Mouse (Mus musculus) right cerebral cortex, adult 2 months (tissue): ENCODE data around the gene Sh3gl2.

Experiments used
- DNase-seq, 2 experiments: peaks; one replicate each; pipeline ENCODE4 v3.0.0; 2021 to 2022; ENCODE audit warnings: low spot score in 2 of 2

Sh3gl2 gene

DNA sequence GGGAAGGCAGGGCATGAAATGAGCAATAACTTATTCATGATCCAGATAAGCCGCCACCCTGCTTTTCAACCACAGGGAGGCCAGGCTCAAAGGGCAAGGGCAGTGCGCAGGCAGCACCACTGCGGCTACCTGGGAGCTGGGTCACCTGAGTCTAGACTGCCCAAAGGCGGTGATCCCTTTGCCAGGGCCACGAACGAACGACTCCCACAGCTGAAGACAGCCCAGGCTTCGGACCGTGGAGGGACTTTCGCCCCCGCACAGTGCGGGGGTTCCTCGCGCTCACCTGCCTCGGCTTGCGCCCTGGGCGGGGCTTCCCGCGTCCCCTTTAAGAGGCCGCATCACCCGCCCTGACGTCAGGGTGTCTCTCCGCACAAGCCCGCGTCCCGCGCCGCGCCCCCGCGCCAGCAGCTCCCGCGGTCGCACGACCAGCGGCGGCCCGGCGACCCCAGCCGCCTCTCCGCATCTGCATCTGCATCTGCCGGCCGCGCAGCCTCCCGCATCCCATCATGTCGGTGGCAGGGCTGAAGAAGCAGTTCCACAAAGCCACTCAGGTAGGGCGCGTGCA, at the start of gene Sh3gl2:
Sh3gl2 (plus strand) TSS at position 56 of the 565 bp plus-strand sequence.
- peak; percentile 79 to 86 for DNase-seq

- no peak for DNase-seq
Observed at GRCm38 (mm10) chr4:85161156-85161555, 43.8 kb upstream of the Sh3gl2 start.

DNA sequence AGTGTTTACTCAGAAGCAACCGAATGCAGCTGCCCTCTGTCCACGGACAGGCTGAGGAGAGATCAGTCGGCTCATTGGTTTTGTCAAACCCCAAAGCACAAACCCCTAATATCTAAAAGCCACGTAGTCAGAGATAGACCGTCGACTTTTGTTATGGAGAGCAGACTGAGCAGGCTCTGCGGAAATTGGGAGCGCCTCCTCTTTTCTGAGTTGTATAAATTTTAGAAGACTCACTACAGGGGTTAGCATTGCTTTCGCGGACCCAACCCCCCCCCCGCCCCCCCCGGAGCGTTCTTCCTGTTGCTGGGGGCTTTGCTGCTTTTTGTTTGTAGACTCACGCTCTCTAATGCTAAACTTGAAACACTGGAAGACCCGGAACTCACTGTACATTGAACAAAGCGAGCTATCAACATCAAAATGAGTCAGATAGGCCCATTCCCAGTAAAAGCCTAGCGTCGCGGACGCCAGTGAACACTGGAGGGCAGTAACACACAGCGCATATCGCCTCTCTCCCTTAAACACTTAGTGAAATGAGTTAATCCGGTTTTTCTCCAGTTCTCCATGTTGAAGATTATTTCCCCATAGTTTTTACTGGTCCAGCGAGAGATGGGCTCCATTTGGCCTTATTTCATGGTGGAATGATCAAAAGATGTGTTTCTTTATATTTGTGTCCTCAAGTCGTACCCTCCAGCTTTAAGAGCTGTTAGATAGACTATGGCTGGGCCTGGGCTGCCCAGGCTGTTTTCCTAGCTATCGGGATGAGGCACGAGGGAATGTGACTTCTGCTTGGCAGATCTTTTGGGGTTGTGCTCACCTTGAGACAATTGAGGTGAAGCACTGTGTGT, 42.2 kb upstream of the Sh3gl2 start:
- DNase-seq, result peak; percentile 63 to 74

- no peak for DNase-seq
Observed at GRCm38 (mm10) chr4:85163313-85163615, 41.7 kb upstream of the Sh3gl2 start.

DNA sequence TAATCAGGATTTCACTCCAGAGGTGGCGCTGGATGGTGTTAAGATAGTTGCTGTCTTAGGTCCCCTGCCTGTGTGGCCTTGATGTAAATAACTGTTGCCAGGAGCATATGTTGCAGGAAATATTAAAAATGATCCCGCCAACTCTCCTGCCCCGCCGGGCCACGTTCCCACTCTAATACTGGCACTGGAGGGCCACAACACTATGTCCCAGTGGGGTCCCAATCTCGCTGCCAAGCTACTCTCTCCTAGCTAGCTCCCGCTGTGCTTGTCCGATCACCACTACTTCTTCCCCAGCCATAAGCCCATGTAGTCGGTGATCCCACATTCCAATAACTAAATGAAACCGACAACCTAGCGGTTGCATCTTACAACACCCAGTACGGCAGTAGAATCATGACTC, 36.9 kb upstream of the Sh3gl2 start:
- DNase-seq, result no peak

DNA sequence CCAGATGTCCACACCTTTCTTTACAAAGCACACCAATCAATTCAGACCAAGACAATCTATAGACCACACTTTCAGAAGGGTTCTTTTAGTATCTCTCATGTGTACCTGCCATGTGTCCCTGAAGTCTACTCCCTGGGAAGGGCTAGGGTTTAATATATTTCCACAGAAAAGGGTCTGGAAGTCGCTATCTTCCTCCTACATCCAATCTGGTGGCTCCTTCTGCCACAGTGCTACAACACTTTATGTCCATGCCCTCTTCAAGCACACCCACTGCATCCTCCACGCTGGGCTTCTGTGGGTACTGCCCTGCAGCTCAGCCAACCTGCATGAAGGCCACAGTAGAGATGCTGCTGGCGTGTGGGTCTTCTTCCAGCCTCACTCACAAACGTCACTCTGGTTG, 29.5 kb upstream of the Sh3gl2 start:
- DNase-seq, result peak; percentile 61 to 66

DNA sequence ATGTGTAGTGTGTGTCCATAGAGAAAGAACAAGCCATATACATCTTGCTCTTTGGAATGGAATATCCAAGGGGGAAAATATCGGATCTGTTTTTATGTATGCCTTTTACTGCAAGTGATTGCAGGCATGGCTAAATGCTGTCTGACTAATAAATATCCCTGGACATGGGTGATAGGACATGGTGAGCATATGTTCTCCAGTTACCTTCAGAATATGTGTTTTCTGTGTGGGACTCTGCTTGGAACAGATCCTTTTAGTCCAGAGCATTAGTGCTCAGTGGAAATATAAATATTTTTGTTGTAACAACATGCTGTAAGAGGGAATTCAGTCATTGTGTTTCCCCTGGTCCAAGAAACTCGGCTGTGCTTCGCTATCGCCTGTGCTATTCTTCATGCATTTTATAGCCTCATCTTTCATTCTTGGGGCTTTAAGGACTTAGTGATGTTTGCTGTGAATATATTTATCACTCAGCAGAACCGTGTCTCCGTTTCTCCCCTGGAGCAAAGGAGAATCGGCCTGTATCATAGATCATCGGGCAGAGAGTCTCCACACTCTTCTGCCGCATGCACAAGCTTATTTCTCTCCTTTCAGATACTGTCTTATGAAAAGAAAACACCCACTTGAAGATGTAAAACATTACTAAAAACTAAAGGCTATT, 26.4 kb upstream of the Sh3gl2 start:
- DNase-seq, result no peak

DNA sequence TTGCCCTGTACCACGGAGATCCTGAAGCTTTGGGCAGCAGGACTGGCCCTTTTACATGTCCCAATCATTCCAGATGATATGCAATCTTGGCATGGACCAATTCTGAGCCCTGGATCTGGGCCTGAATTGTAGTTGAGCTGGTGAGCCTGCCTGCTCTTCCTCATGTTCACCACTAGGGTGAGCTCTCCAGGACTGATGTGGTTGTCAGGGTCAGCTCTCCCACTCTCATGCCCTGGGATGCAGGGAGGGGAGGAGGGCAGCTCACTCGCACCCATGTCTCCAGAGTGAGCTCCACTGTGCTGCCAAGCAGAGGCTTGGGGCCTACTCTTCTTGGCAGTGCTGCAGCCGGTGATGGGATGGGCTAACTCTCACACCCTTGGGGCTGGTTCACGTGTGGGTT, 18.9 kb upstream of the Sh3gl2 start:
- DNase-seq, result no peak

- peak; percentile 67 to 70 for DNase-seq
Observed at GRCm38 (mm10) chr4:85196201-85196600, 8.7 kb upstream of the Sh3gl2 start.

- peak in 1 of 2 experiments; percentile 1 for DNase-seq
Observed at GRCm38 (mm10) chr4:85198431-85198830, 6.5 kb upstream of the Sh3gl2 start.

- peak in 1 of 2 experiments; percentile 1 for DNase-seq
Observed at GRCm38 (mm10) chr4:85202582-85202981, 2.3 kb upstream of the Sh3gl2 start.

- DNase-seq, result peak; percentile 51 to 62
Observed at GRCm38 (mm10) chr4:85205636-85206211, 798 bp downstream of the Sh3gl2 start.

DNA sequence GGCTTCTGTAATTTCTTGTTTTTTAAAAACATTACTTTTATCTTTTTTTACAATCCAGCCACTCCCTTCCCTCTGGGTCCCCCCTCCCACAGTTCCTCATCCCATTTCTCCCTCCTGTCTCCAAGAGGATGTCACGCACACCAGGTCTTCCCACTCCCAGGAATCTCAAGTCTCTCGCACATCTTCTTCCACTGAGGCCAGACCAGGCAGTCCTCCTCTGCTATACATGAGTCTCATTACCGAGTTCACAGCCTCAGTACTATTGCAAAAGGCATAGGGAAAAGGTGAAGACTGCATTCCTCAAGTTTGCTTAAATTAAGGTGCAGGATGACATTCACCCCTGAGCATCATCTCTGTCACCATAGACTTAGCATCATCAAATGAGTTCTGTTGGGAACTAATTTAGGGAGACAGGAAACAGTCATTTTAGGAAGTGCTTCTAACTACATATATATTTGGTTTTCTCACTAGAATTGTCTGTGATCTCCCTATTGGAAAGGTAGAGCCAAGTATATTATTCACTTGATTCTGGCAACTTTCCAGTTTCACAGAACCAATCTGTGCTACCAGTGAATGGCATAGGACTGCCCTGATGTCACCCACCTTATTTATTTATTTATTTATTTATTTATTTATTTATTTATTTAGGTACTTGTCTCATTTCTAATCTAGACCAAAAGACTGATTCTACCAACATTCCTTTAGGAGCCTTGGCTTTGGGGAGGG, 1.9 kb downstream of the Sh3gl2 start:
- peak in 1 of 2 experiments; percentile 21 for DNase-seq

- peak in 1 of 2 experiments; percentile 10 for DNase-seq
Observed at GRCm38 (mm10) chr4:85207515-85207914, 2.6 kb downstream of the Sh3gl2 start.

- DNase-seq, result peak; percentile 1
Observed at GRCm38 (mm10) chr4:85208531-85208930, 3.6 kb downstream of the Sh3gl2 start.

DNA sequence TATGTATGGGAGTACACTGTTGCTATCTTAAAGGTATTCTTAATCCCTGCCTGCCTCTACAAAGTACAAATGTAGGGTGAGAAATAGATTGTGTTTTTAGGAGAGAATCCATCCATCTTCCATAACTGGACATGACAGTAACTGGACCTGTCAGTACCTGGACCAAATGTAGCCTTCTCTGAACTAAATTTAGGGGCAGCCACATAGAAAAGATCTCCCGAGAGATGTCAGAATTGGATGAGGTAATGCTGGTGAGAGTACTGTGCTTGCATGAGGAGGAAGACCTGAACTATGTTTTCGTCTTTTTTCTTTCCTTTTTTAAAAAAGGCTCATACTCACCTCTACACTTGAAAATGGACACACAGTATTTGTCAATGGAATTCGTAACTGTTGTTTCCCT, 6.0 kb downstream of the Sh3gl2 start:
- DNase-seq, result no peak

DNA sequence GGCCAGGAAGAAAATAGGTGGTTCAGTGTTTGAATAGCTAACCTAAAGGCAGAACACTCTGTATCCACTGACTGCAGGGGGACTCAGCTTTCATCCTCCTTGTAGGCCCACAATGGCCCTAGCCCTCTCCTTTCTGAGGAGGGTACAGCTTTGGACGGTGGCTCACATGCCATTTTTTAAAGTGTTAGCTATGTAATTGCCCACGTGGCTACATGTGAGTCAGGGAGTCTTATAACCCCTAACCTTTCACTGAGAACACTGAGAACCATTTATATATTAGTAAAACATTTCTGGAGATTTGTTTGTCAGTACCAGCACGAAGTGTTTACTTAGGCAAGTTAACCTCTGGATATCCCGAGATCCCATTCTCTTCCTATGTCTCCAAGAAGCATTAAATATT, 12.1 kb downstream of the Sh3gl2 start:
- DNase-seq, result no peak

DNA sequence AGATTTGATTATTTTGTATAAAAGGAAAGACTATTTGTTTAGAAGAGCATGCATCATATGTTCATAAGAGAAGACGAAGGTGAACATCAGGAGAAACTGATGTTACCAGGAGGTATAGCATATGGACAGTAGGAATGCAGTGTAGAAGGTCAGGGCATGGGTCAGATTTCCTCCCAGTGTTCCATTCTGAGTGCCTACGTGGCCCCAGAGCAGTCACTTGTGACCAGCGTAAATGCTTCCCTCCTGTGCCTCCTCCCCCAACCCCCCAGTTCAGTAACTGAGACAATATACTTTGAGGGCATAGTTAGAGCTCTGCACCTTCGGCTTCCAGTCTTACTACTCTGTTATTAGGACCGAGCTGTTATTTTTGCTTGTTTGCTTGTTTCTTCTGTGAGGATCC, 17.8 kb downstream of the Sh3gl2 start:
- no peak for DNase-seq

- peak in 1 of 2 experiments; percentile 32 for DNase-seq
Observed at GRCm38 (mm10) chr4:85226731-85227130, 21.8 kb downstream of the Sh3gl2 start.

- DNase-seq, result no peak
Observed at GRCm38 (mm10) chr4:85227664-85228588, 23.0 kb downstream of the Sh3gl2 start.

- no peak for DNase-seq
Observed at GRCm38 (mm10) chr4:85228589-85228948, 23.6 kb downstream of the Sh3gl2 start.
